Mouse (Mus musculus): ENCODE measurements around the gene Susd2. TPM values are rescaled to one million over a fixed set of nuclear protein-coding genes. Genes with fewer than 3 reads are reported as not detected.

The Susd2 gene
- polyA plus RNA-seq, 2 experiments from 2014 or later = 9.2 to 19.4 TPM

GRCm38 (mm10) chr10:75651381-75652068 is 7.7 kb upstream of the Susd2 start:
- no peak for ATAC-seq

GRCm38 (mm10) chr10:75650306-75650902 is 6.6 kb upstream of the Susd2 start:
- ATAC-seq = peak; percentile 66

- ATAC-seq = no peak
These were observed 5.7 kb upstream of the Susd2 start for GRCm38 (mm10) chr10:75649406-75649995.

GRCm38 (mm10) chr10:75649001-75649400 is 5.2 kb upstream of the Susd2 start:
- ATAC-seq = no peak

GRCm38 (mm10) chr10:75648091-75648490 is 4.3 kb upstream of the Susd2 start:
- ATAC-seq = no peak

- no peak for ATAC-seq
These were observed 3.6 kb upstream of the Susd2 start for GRCm38 (mm10) chr10:75647362-75647761.

GRCm38 (mm10) chr10:75646406-75646805 is 2.6 kb upstream of the Susd2 start:
- ATAC-seq = no peak

- ATAC-seq = no peak
These were observed 1.8 kb upstream of the Susd2 start for GRCm38 (mm10) chr10:75645616-75646015.

GRCm38 (mm10) chr10:75642891-75643290 is 917 bp downstream of the Susd2 start:
- ATAC-seq = peak; percentile 79

GRCm38 (mm10) chr10:75642436-75642835 is 1.4 kb downstream of the Susd2 start:
- ATAC-seq = no peak

- ATAC-seq = peak; percentile 56
These were observed 2.0 kb downstream of the Susd2 start for GRCm38 (mm10) chr10:75641721-75642222.

GRCm38 (mm10) chr10:75637711-75638110 is 6.1 kb downstream of the Susd2 start:
- ATAC-seq = no peak

- ATAC-seq = no peak
These were observed 7.6 kb downstream of the Susd2 start for GRCm38 (mm10) chr10:75636084-75636786.

- peak; percentile 84 for ATAC-seq
These were observed 8.1 kb downstream of the Susd2 start for GRCm38 (mm10) chr10:75635693-75636055.

- no peak for ATAC-seq
These were observed 8.7 kb downstream of the Susd2 start for GRCm38 (mm10) chr10:75635019-75635692.

GRCm38 (mm10) chr10:75634610-75635009 is 9.2 kb downstream of the Susd2 start:
- no peak for ATAC-seq

GRCm38 (mm10) chr10:75633576-75634139 is 10.2 kb downstream of the Susd2 start:
- ATAC-seq = no peak

- ATAC-seq = no peak
These were observed 10.8 kb downstream of the Susd2 start for GRCm38 (mm10) chr10:75633048-75633447.

- no peak for ATAC-seq
These were observed 11.2 kb downstream of the Susd2 start for GRCm38 (mm10) chr10:75632633-75633032.

- no peak for ATAC-seq
These were observed 16.3 kb downstream of the Susd2 start for GRCm38 (mm10) chr10:75627490-75627889.

GRCm38 (mm10) chr10:75626991-75627390 is 16.8 kb downstream of the Susd2 start:
- no peak for ATAC-seq

- ATAC-seq = no peak
These were observed 17.9 kb downstream of the Susd2 start for GRCm38 (mm10) chr10:75625920-75626319.

Data from CD4-positive, CD25-positive, alpha-beta regulatory T cell, adult 4 months (primary cell).